Mouse (Mus musculus): ENCODE data around the gene Tmigd3.

DNA sequence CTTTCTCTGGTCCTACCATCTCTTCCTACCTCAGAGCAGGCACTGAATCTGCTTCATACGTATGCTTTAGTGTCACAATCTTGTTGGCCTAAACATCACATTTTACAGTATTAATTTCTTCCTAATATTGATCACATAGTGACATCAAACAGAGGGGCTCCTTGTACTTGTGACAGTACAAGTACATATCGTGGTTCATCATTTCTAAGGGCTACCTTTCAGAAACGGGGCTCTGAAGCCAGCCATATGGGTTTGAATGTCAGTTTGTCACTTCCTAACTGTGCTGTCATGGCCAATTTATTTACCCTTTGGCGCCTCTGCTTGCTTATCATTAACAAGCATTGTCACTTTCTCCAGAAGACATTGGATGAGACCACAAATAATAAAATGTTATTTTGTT is 30.8 kb downstream of the Tmigd3 start:
- no peak for TF ChIP-seq POLR2A (IDR thresholded peaks at IDR 0.05; ENCODE audit: borderline replicate concordance, insufficient read depth, low read length)
- TF ChIP-seq CTCF (IDR thresholded peaks at IDR 0.05; ENCODE audit: borderline replicate concordance, insufficient read depth, low read depth, low read length), result no peak

All from cerebellum, adult 2 months (tissue).